Mouse (Mus musculus): ENCODE results near the gene Smpdl3a. TPM values are rescaled to one million over a fixed set of nuclear protein-coding genes. Genes with fewer than 3 reads are reported as not detected.

The Smpdl3a gene
- polyA plus RNA-seq, 1 experiment from 2014 or later, result 42.2 TPM

GRCm38 (mm10) chr10:57784131-57784875 is 9.8 kb upstream of the Smpdl3a start:
- no peaks in the 10 kb centered on the region for H3K9me3 ChIP-seq (ENCODE audit: control insufficient read depth, low read length)
- peak; percentile 88 for ATAC-seq (ENCODE audit: low read depth)
- H3K27ac ChIP-seq (ENCODE audit: low read depth, low read length), result peak overlapping the region; percentile 83
- H3K4me2 ChIP-seq (ENCODE audit: low read depth, low read length), result peak overlapping the region; percentile 50
- H3K27me3 ChIP-seq (ENCODE audit: control insufficient read depth, insufficient read depth, low read length), result no peaks in the 10 kb centered on the region
- 5% methylated on average over 7 of the region's 7 CpGs for WGBS
- H3K36me3 ChIP-seq (ENCODE audit: control insufficient read depth, insufficient read depth, low read length), result no peaks in the 10 kb centered on the region
- H3K4me1 ChIP-seq (ENCODE audit: control insufficient read depth, insufficient read depth, low read length), result peaks cover 4% of the 10 kb centered on the region; the same call in 1 of the 2 replicates
- H3K9ac ChIP-seq (replicated peaks; ENCODE audit: low read depth, low read length), result peak overlapping the region; percentile 60; the same call in 1 of the 2 replicates
- peak overlapping the region; percentile 39 for H3K4me3 ChIP-seq (ENCODE audit: low read depth, low read length)

GRCm38 (mm10) chr10:57784876-57785150 is 9.3 kb upstream of the Smpdl3a start, which contains the start of gene Fabp7:
Gene Fabp7, plus strand, starts transcription at chr10:57784881.
- Histone ChIP-seq H3K4me1 (ENCODE audit: control insufficient read depth, insufficient read depth, low read length) (peaks cover 4% of the 10 kb centered on the region; the same call in 1 of the 2 replicates), H3K36me3 (ENCODE audit: control insufficient read depth, insufficient read depth, low read length) (no peaks in the 10 kb centered on the region), H3K4me3 (ENCODE audit: low read depth, low read length) (peak within 1 kb of the TSS; percentile 39), H3K9ac (replicated peaks; ENCODE audit: low read depth, low read length) (peak within 1 kb of the TSS; percentile 60), H3K9me3 (ENCODE audit: control insufficient read depth, low read length) (no peaks in the 10 kb centered on the region), H3K4me2 (ENCODE audit: low read depth, low read length) (peak within 1 kb of the TSS; percentile 50), H3K27ac (ENCODE audit: low read depth, low read length) (peak within 1 kb of the TSS; percentile 83), H3K27me3 (ENCODE audit: control insufficient read depth, insufficient read depth, low read length) (no peaks in the 10 kb centered on the region)
- ATAC-seq (ENCODE audit: low read depth), result no peak
- 5% methylated on average over 7 of the region's 7 CpGs for WGBS

- Histone ChIP-seq H3K27ac (ENCODE audit: low read depth, low read length) (peak overlapping the region; percentile 83), H3K9me3 (ENCODE audit: control insufficient read depth, low read length) (no peaks in the 10 kb centered on the region), H3K4me2 (ENCODE audit: low read depth, low read length) (peak overlapping the region; percentile 50), H3K4me3 (ENCODE audit: low read depth, low read length) (peak overlapping the region; percentile 39), H3K9ac (replicated peaks; ENCODE audit: low read depth, low read length) (peak overlapping the region; percentile 60), H3K4me1 (ENCODE audit: control insufficient read depth, insufficient read depth, low read length) (peaks cover 4% of the 10 kb centered on the region; the same call in 1 of the 2 replicates), H3K36me3 (ENCODE audit: control insufficient read depth, insufficient read depth, low read length) (no peaks in the 10 kb centered on the region), H3K27me3 (ENCODE audit: control insufficient read depth, insufficient read depth, low read length) (no peaks in the 10 kb centered on the region)
- WGBS, result 24% methylated on average over 2 of the region's 2 CpGs
- no peak for ATAC-seq (ENCODE audit: low read depth)
Observed at GRCm38 (mm10) chr10:57785552-57785951, 8.6 kb upstream of the Smpdl3a start.

- Histone ChIP-seq H3K27ac (ENCODE audit: low read depth, low read length) (no peak overlapping the region), H3K9ac (replicated peaks; ENCODE audit: low read depth, low read length) (no peak overlapping the region), H3K4me3 (ENCODE audit: low read depth, low read length) (no peak overlapping the region), H3K27me3 (ENCODE audit: control insufficient read depth, insufficient read depth, low read length) (no peaks in the 10 kb centered on the region), H3K9me3 (ENCODE audit: control insufficient read depth, low read length) (no peaks in the 10 kb centered on the region), H3K4me1 (ENCODE audit: control insufficient read depth, insufficient read depth, low read length) (0 out of 2 replicates have a peak, but pooled peaks cover 3% of the 10 kb centered on the region), H3K36me3 (ENCODE audit: control insufficient read depth, insufficient read depth, low read length) (no peaks in the 10 kb centered on the region), H3K4me2 (ENCODE audit: low read depth, low read length) (no peak overlapping the region)
- 93% methylated on average over 1 of the region's 1 CpGs for WGBS
- ATAC-seq (ENCODE audit: low read depth), result no peak
Observed at GRCm38 (mm10) chr10:57792957-57793356, 1.2 kb upstream of the Smpdl3a start.

- peak overlapping the region; percentile 62 for H3K4me3 ChIP-seq (ENCODE audit: low read depth, low read length)
- 0 out of 2 replicates have a peak, but pooled peaks cover 3% of the 10 kb centered on the region for H3K4me1 ChIP-seq (ENCODE audit: control insufficient read depth, insufficient read depth, low read length)
- peak overlapping the region; percentile 80 for H3K9ac ChIP-seq (replicated peaks; ENCODE audit: low read depth, low read length)
- H3K9me3 ChIP-seq (ENCODE audit: control insufficient read depth, low read length), result no peaks in the 10 kb centered on the region
- ATAC-seq (ENCODE audit: low read depth), result peak; percentile 89
- peak overlapping the region; percentile 68 for H3K27ac ChIP-seq (ENCODE audit: low read depth, low read length)
- no peaks in the 10 kb centered on the region for H3K36me3 ChIP-seq (ENCODE audit: control insufficient read depth, insufficient read depth, low read length)
- peak overlapping the region; percentile 98 for H3K4me2 ChIP-seq (ENCODE audit: low read depth, low read length)
- WGBS, result 1% methylated on average over 44 of the region's 44 CpGs
- H3K27me3 ChIP-seq (ENCODE audit: control insufficient read depth, insufficient read depth, low read length), result no peaks in the 10 kb centered on the region
Observed at GRCm38 (mm10) chr10:57794491-57795461, 641 bp downstream of the Smpdl3a start.

- Histone ChIP-seq H3K27ac (ENCODE audit: low read depth, low read length) (no peak overlapping the region), H3K4me3 (ENCODE audit: low read depth, low read length) (peak overlapping the region; percentile 62; the same call in 1 of the 2 replicates), H3K36me3 (ENCODE audit: control insufficient read depth, insufficient read depth, low read length) (no peaks in the 10 kb centered on the region), H3K27me3 (ENCODE audit: control insufficient read depth, insufficient read depth, low read length) (no peaks in the 10 kb centered on the region), H3K4me1 (ENCODE audit: control insufficient read depth, insufficient read depth, low read length) (0 out of 2 replicates have a peak, but pooled peaks cover 3% of the 10 kb centered on the region), H3K9ac (replicated peaks; ENCODE audit: low read depth, low read length) (no peak overlapping the region), H3K9me3 (ENCODE audit: control insufficient read depth, low read length) (no peaks in the 10 kb centered on the region), H3K4me2 (ENCODE audit: low read depth, low read length) (peak overlapping the region; percentile 98)
- 46% methylated on average over 4 of the region's 4 CpGs for WGBS
- ATAC-seq (ENCODE audit: low read depth), result no peak
Observed at GRCm38 (mm10) chr10:57795542-57795941, 1.4 kb downstream of the Smpdl3a start.

GRCm38 (mm10) chr10:57796057-57796456 is 1.9 kb downstream of the Smpdl3a start:
- no peak for ATAC-seq (ENCODE audit: low read depth)
- H3K27ac ChIP-seq (ENCODE audit: low read depth, low read length), result no peak overlapping the region
- 58% methylated on average over 4 of the region's 4 CpGs for WGBS
- H3K9ac ChIP-seq (replicated peaks; ENCODE audit: low read depth, low read length), result no peak overlapping the region
- H3K27me3 ChIP-seq (ENCODE audit: control insufficient read depth, insufficient read depth, low read length), result no peaks in the 10 kb centered on the region
- H3K4me1 ChIP-seq (ENCODE audit: control insufficient read depth, insufficient read depth, low read length), result 0 out of 2 replicates have a peak, but pooled peaks cover 3% of the 10 kb centered on the region
- H3K36me3 ChIP-seq (ENCODE audit: control insufficient read depth, insufficient read depth, low read length), result no peaks in the 10 kb centered on the region
- H3K4me3 ChIP-seq (ENCODE audit: low read depth, low read length), result no peak overlapping the region
- H3K4me2 ChIP-seq (ENCODE audit: low read depth, low read length), result peak overlapping the region; percentile 7; the same call in 1 of the 2 replicates
- no peaks in the 10 kb centered on the region for H3K9me3 ChIP-seq (ENCODE audit: control insufficient read depth, low read length)

GRCm38 (mm10) chr10:57799486-57799885 is 5.4 kb downstream of the Smpdl3a start:
- H3K4me1 ChIP-seq (ENCODE audit: control insufficient read depth, insufficient read depth, low read length), result no peaks in the 10 kb centered on the region
- no peak overlapping the region for H3K4me2 ChIP-seq (ENCODE audit: low read depth, low read length)
- ATAC-seq (ENCODE audit: low read depth), result no peak
- H3K27ac ChIP-seq (ENCODE audit: low read depth, low read length), result no peak overlapping the region
- no peaks in the 10 kb centered on the region for H3K36me3 ChIP-seq (ENCODE audit: control insufficient read depth, insufficient read depth, low read length)
- no peak overlapping the region for H3K4me3 ChIP-seq (ENCODE audit: low read depth, low read length)
- H3K9ac ChIP-seq (replicated peaks; ENCODE audit: low read depth, low read length), result no peak overlapping the region
- H3K27me3 ChIP-seq (ENCODE audit: control insufficient read depth, insufficient read depth, low read length), result no peaks in the 10 kb centered on the region
- WGBS, result 96% methylated on average over 1 of the region's 1 CpGs
- H3K9me3 ChIP-seq (ENCODE audit: control insufficient read depth, low read length), result no peaks in the 10 kb centered on the region

Data from neural tube, embryonic 14.5 days (tissue).